Mouse (Mus musculus) large intestine, adult 2 months (tissue): ENCODE data around the gene Gm16181. TPM values are rescaled to one million over a fixed set of nuclear protein-coding genes. Genes with fewer than 3 reads are reported as not detected.

Experiments
- DNase-seq: peaks from one replicate; pipeline ENCODE4 v3.0.0-alpha.2; 2012; ENCODE audit warnings: low read depth, low spot score
- WGBS: fragments of 180-500 bp; shearing (Covaris S2); methylation state at CpG from one replicate; pipeline ENCODE4 v1.1.7; 2018; 5-methylcytosine and 5-hydroxymethylcytosine counted together
- polyA plus RNA-seq: library from polyadenylated mRNA; depleted of rRNA; stranded (reverse); fragments of >200 nt; gene quantifications from 2 replicates; pipeline ENCODE4 v1.2.3, GENCODE M21; 2012

Gene Gm16181
- polyA plus RNA-seq, 1 experiment: not detected

GRCm38 (mm10) chr17:35245731-35246623, 25.3 kb downstream of the Gm16181 start:
- WGBS: 66% methylated on average over 15 of the region's 15 CpGs
- no peak for DNase-seq

GRCm38 (mm10) chr17:35247144-35247543, 26.5 kb downstream of the Gm16181 start:
- 82% methylated on average over 7 of the region's 7 CpGs for WGBS
- no peak for DNase-seq

GRCm38 (mm10) chr17:35248986-35249385, 28.4 kb downstream of the Gm16181 start:
- DNase-seq: no peak
- 84% methylated on average over 14 of the region's 14 CpGs for WGBS

- 84% methylated on average over 19 of the region's 19 CpGs for WGBS
- DNase-seq: no peak
These were observed 29.0 kb downstream of the Gm16181 start for GRCm38 (mm10) chr17:35249451-35250197.

- WGBS: 87% methylated on average over 3 of the region's 3 CpGs
These were observed 29.9 kb downstream of the Gm16181 start for GRCm38 (mm10) chr17:35250348-35251120.

GRCm38 (mm10) chr17:35251162-35251719, 30.6 kb downstream of the Gm16181 start:
- no peak for DNase-seq
- 71% methylated on average over 15 of the region's 15 CpGs for WGBS

More at GRCm38 (mm10) chr17:35250348-35251120, 29.9 kb downstream of the Gm16181 start:
- no peak for DNase-seq

- WGBS: 74% methylated on average over 5 of the region's 5 CpGs
- no peak for DNase-seq
These were observed 31.3 kb downstream of the Gm16181 start for GRCm38 (mm10) chr17:35251981-35252380.

GRCm38 (mm10) chr17:35252619-35253292, 32.1 kb downstream of the Gm16181 start:
- 74% methylated on average over 18 of the region's 18 CpGs for WGBS
- DNase-seq: no peak

- WGBS: 78% methylated on average over 32 of the region's 32 CpGs
- DNase-seq: no peak
These were observed 32.9 kb downstream of the Gm16181 start for GRCm38 (mm10) chr17:35253293-35254093.

- DNase-seq: no peak
- WGBS: 52% methylated on average over 11 of the region's 11 CpGs
These were observed 33.8 kb downstream of the Gm16181 start for GRCm38 (mm10) chr17:35254241-35255098.

- no peak for DNase-seq
These were observed 34.7 kb downstream of the Gm16181 start for GRCm38 (mm10) chr17:35255301-35255700.

GRCm38 (mm10) chr17:35255704-35256103, 35.1 kb downstream of the Gm16181 start:
- 40% methylated on average over 4 of the region's 4 CpGs for WGBS
- no peak for DNase-seq

More at GRCm38 (mm10) chr17:35255301-35255700, 34.7 kb downstream of the Gm16181 start:
- 74% methylated on average over 3 of the region's 3 CpGs for WGBS

GRCm38 (mm10) chr17:35257378-35257777, 36.7 kb downstream of the Gm16181 start:
- no peak for DNase-seq
- 49% methylated on average over 1 of the region's 1 CpGs for WGBS

GRCm38 (mm10) chr17:35257824-35258491, 37.3 kb downstream of the Gm16181 start:
- 2% methylated on average over 17 of the region's 17 CpGs for WGBS
- DNase-seq: no peak

- WGBS: 24% methylated on average over 14 of the region's 14 CpGs
- no peak for DNase-seq
These were observed 38.2 kb downstream of the Gm16181 start for GRCm38 (mm10) chr17:35258492-35259478.

- no peak for DNase-seq
- 69% methylated on average over 4 of the region's 4 CpGs for WGBS
These were observed 39.0 kb downstream of the Gm16181 start for GRCm38 (mm10) chr17:35259621-35260020.
